Mouse (Mus musculus) neural tube, embryonic 15.5 days (tissue): ENCODE data around the gene Ndn. TPM values are rescaled to one million over a fixed set of nuclear protein-coding genes. Genes with fewer than 3 reads are reported as not detected.
A peak's percentile ranks its signal among the peaks of the same experiment; 100 is the strongest.

Experiments
- ATAC-seq: fragments of 200-750 bp; cut with Nextera tagmentation; 2 replicates; pipeline ENCODE4 v1.8.0; 2017; ENCODE audit warnings: mild to moderate bottlenecking, moderate TSS enrichment, moderate library complexity; ENCODE audit not compliant: low FRiP score
- H3K27ac ChIP-seq: fragments of 300-500 bp; sonication (generic); replicated peaks from 2 replicates; pipeline ENCODE4 v1.5.1; 2015; ENCODE audit warnings: mild to moderate bottlenecking, inconsistent platforms
- H3K27me3 ChIP-seq: fragments of 300-500 bp; sonication (generic); replicated peaks from 2 replicates; pipeline ENCODE4 v1.6.1; 2015; ENCODE audit warnings: inconsistent platforms
- H3K36me3 ChIP-seq: fragments of 300-500 bp; sonication (generic); 2 replicates; pipeline ENCODE4 v1.6.1; 2015; ENCODE audit warnings: inconsistent platforms
- H3K4me1 ChIP-seq: fragments of 300-500 bp; sonication (generic); 2 replicates; pipeline ENCODE4 v1.6.1; 2015; ENCODE audit warnings: inconsistent platforms
- H3K4me2 ChIP-seq: fragments of 300-500 bp; sonication (generic); 2 replicates; pipeline ENCODE4 v1.6.1; 2015; ENCODE audit warnings: inconsistent platforms, mild to moderate bottlenecking, moderate library complexity
- H3K4me3 ChIP-seq: fragments of 300-500 bp; sonication (generic); replicated peaks from 2 replicates; pipeline ENCODE4 v1.5.1; 2015; ENCODE audit warnings: mild to moderate bottlenecking, inconsistent platforms
- H3K9ac ChIP-seq: fragments of 300-500 bp; sonication (generic); replicated peaks from 2 replicates; pipeline ENCODE4 v1.6.1; 2015; ENCODE audit warnings: mild to moderate bottlenecking, inconsistent platforms
- H3K9me3 ChIP-seq: fragments of 300-500 bp; sonication (generic); replicated peaks from 2 replicates; pipeline ENCODE4 v1.6.1; 2016; ENCODE audit warnings: inconsistent platforms
- WGBS: fragments of 180-500 bp; shearing (Covaris S2); methylation state at CpG from one replicate; pipeline ENCODE4 v1.1.7; 2015; ENCODE audit warnings: mixed read lengths; 5-methylcytosine and 5-hydroxymethylcytosine counted together
- polyA plus RNA-seq: library from polyadenylated mRNA; unstranded; fragments of >200 nt; fragmentation: Nextera tagmentation; extraction: Ambion mirVana; gene quantifications from 2 replicates; pipeline ENCODE4 v1.2.1, GENCODE M21; 2015

Ndn gene
- polyA plus RNA-seq, 1 experiment from 2014 or later = 487 TPM

- H3K27ac ChIP-seq = peak within 1 kb of the TSS; percentile 82
- H3K9ac ChIP-seq = peak within 1 kb of the TSS; percentile 76
- H3K27me3 ChIP-seq = no peaks in the 10 kb centered on the region
- WGBS = 21% methylated on average over 31 of the region's 31 CpGs
- no peaks in the 10 kb centered on the region for H3K36me3 ChIP-seq
- ATAC-seq = peak; percentile 97
- H3K4me3 ChIP-seq = peak within 1 kb of the TSS; percentile 55
- H3K9me3 ChIP-seq = no peaks in the 10 kb centered on the region
- peak within 1 kb of the TSS; percentile 62 for H3K4me2 ChIP-seq
- peaks cover 16% of the 10 kb centered on the region for H3K4me1 ChIP-seq
These were observed 30.3 kb downstream of the Ndn start, which contains the start of gene Magel2 for GRCm38 (mm10) chr7:62376510-62377304. Magel2 (plus strand) TSS chr7:62377010.

- Histone ChIP-seq H3K4me1 (peaks cover 16% of the 10 kb centered on the region), H3K27me3 (no peaks in the 10 kb centered on the region), H3K27ac (peak overlapping the region; percentile 82), H3K9me3 (no peaks in the 10 kb centered on the region), H3K4me3 (peak overlapping the region; percentile 55), H3K36me3 (no peaks in the 10 kb centered on the region), H3K9ac (peak overlapping the region; percentile 76), H3K4me2 (peak overlapping the region; percentile 62)
- 38% methylated on average over 14 of the region's 14 CpGs for WGBS
- peak; percentile 62 for ATAC-seq
These were observed 30.9 kb downstream of the Ndn start for GRCm38 (mm10) chr7:62377313-62377712.

- no peaks in the 10 kb centered on the region for H3K27me3 ChIP-seq
- 0 out of 2 replicates have a peak overlapping the region, but pooled peaks have one; percentile 25 for H3K27ac ChIP-seq
- ATAC-seq = no peak
- H3K4me2 ChIP-seq = peak overlapping the region; percentile 62
- no peak overlapping the region for H3K9ac ChIP-seq
- no peaks in the 10 kb centered on the region for H3K9me3 ChIP-seq
- H3K4me1 ChIP-seq = peaks cover 16% of the 10 kb centered on the region
- 88% methylated on average over 9 of the region's 9 CpGs for WGBS
- H3K36me3 ChIP-seq = no peaks in the 10 kb centered on the region
- H3K4me3 ChIP-seq = peak overlapping the region; percentile 55
These were observed 32.2 kb downstream of the Ndn start for GRCm38 (mm10) chr7:62378529-62378928.

- H3K36me3 ChIP-seq = no peaks in the 10 kb centered on the region
- no peak overlapping the region for H3K27ac ChIP-seq
- H3K27me3 ChIP-seq = no peaks in the 10 kb centered on the region
- no peak overlapping the region for H3K9ac ChIP-seq
- H3K9me3 ChIP-seq = no peaks in the 10 kb centered on the region
- no peak overlapping the region for H3K4me3 ChIP-seq
- ATAC-seq = peak; percentile 69
- H3K4me1 ChIP-seq = peaks cover 16% of the 10 kb centered on the region
- H3K4me2 ChIP-seq = no peak overlapping the region
- 5% methylated on average over 2 of the region's 2 CpGs for WGBS
These were observed 36.0 kb downstream of the Ndn start for GRCm38 (mm10) chr7:62382391-62382790.

GRCm38 (mm10) chr7:62388291-62388690, 41.9 kb downstream of the Ndn start:
- no peaks in the 10 kb centered on the region for H3K27me3 ChIP-seq
- H3K4me2 ChIP-seq = no peak overlapping the region
- H3K27ac ChIP-seq = no peak overlapping the region
- no peaks in the 10 kb centered on the region for H3K9me3 ChIP-seq
- ATAC-seq = no peak
- H3K9ac ChIP-seq = no peak overlapping the region
- WGBS = 50% methylated on average over 4 of the region's 4 CpGs
- H3K4me3 ChIP-seq = no peak overlapping the region
- H3K36me3 ChIP-seq = no peaks in the 10 kb centered on the region
- no peaks in the 10 kb centered on the region for H3K4me1 ChIP-seq

GRCm38 (mm10) chr7:62392202-62392601, 45.8 kb downstream of the Ndn start:
- H3K27ac ChIP-seq = no peak overlapping the region
- 42% methylated on average over 1 of the region's 1 CpGs for WGBS
- no peaks in the 10 kb centered on the region for H3K27me3 ChIP-seq
- no peak overlapping the region for H3K9ac ChIP-seq
- no peak for ATAC-seq
- no peaks in the 10 kb centered on the region for H3K9me3 ChIP-seq
- no peaks in the 10 kb centered on the region for H3K36me3 ChIP-seq
- no peak overlapping the region for H3K4me3 ChIP-seq
- H3K4me2 ChIP-seq = no peak overlapping the region
- H3K4me1 ChIP-seq = no peaks in the 10 kb centered on the region

Other genes starting within 250 kb of the Ndn start
- 12.0 and 13.8 TPM in 2 replicates for gene Magel2, start 30.4 kb downstream of the Ndn start, polyA plus RNA-seq
- 17.1 and 21.2 TPM in 2 replicates for gene Mkrn3, start 73.6 kb downstream of the Ndn start, polyA plus RNA-seq
- 7.2 and 10.2 TPM in 2 replicates for gene Peg12, start 117.9 kb downstream of the Ndn start, polyA plus RNA-seq